Mouse (Mus musculus) adrenal gland, postnatal 14 days (tissue): ENCODE measurements around the gene Hdac10. TPM values are rescaled to one million over a fixed set of nuclear protein-coding genes. Genes with fewer than 3 reads are reported as not detected.

Experiments
- DNase-seq: peaks from one replicate; pipeline ENCODE4 v3.0.0; 2021; ENCODE audit warnings: mixed read lengths
- microRNA-seq, 2 experiments: library from miRNA; unstranded; fragments of <30 nt; microRNA quantifications; one replicate each; pipeline ENCODE4 v1.2.0; 2021
- total RNA-seq: library from RNA; stranded (reverse); gene quantifications from 2 replicates; pipeline ENCODE4 v1.2.3, GENCODE M21; 2021

Gene Hdac10
- total RNA-seq, 1 experiment from 2014 or later: 11.9 TPM

GRCm38 (mm10) chr15:89074613-89075477, 53.7 kb downstream of the Hdac10 start, which contains the start of gene Trabd:
TSS of gene Trabd (plus strand) at chr15:89075124.
- DNase-seq: no peak

- no peak for DNase-seq
Observed at GRCm38 (mm10) chr15:89073993-89074603, 54.4 kb downstream of the Hdac10 start.

Small RNA genes within 50 kb of the gene (microRNA-seq; reads per million reads assigned to microRNA genes)
- 0 reads per million in 2 experiments for gene Mir7118

Other genes starting within 250 kb of the Hdac10 start
- gene Ttll8, start 174.3 kb downstream of the Hdac10 start, total RNA-seq: 0.11 TPM in 1 of 2 replicates, not detected in the other
- gene Mlc1, start 149.7 kb downstream of the Hdac10 start, total RNA-seq: 0.30 TPM in 1 of 2 replicates, not detected in the other
- not detected in 2 replicates for gene Mov10l1, start 145.8 kb downstream of the Hdac10 start, total RNA-seq
- 0.52 and 1.6 TPM in 2 replicates for gene Panx2, start 69.0 kb downstream of the Hdac10 start, total RNA-seq
- gene Trabd, start 53.6 kb downstream of the Hdac10 start, total RNA-seq: 38.2 and 47.1 TPM in 2 replicates
- gene Selenoo, start 39.6 kb downstream of the Hdac10 start, total RNA-seq: 29.3 and 35.4 TPM in 2 replicates
- 13.3 and 15.7 TPM in 2 replicates for gene Tubgcp6, start 5.6 kb downstream of the Hdac10 start, total RNA-seq
- 8.6 and 9.6 TPM in 2 replicates for gene Mapk12, start 12.0 kb upstream of the Hdac10 start, total RNA-seq
- gene Mapk11, start 20.9 kb upstream of the Hdac10 start, total RNA-seq: 5.3 and 6.4 TPM in 2 replicates
- 83.2 and 110 TPM in 2 replicates for gene Plxnb2, start 52.1 kb upstream of the Hdac10 start, total RNA-seq
- 5.0 and 6.2 TPM in 2 replicates for gene Dennd6b, start 67.8 kb upstream of the Hdac10 start, total RNA-seq
- 41.1 and 52.4 TPM in 2 replicates for gene Ppp6r2, start 82.9 kb upstream of the Hdac10 start, total RNA-seq
- gene Sbf1, start 186.6 kb upstream of the Hdac10 start, total RNA-seq: 74.0 and 99.4 TPM in 2 replicates
- not detected in 2 replicates for gene Adm2, start 194.0 kb upstream of the Hdac10 start, total RNA-seq
- gene Miox, start 205.7 kb upstream of the Hdac10 start, total RNA-seq: not detected in 2 replicates
- gene Lmf2, start 227.0 kb upstream of the Hdac10 start, total RNA-seq: 43.2 and 44.6 TPM in 2 replicates
- gene Ncaph2, start 227.0 kb upstream of the Hdac10 start, total RNA-seq: 83.3 and 85.8 TPM in 2 replicates
- gene Sco2, start 245.1 kb upstream of the Hdac10 start, total RNA-seq: 39.5 and 43.5 TPM in 2 replicates
- gene Tymp, start 248.3 kb upstream of the Hdac10 start, total RNA-seq: 0.68 and 4.5 TPM in 2 replicates